Mouse (Mus musculus) liver, postnatal 0 days (tissue): ENCODE results near the gene Tmem219.

ENCODE experiments used
- CTCF ChIP-seq: sonication (generic); IDR thresholded peaks from 2 replicates; pipeline ENCODE4 v1.5.1; 2016; ENCODE audit warnings: antibody characterized with exemption, low read depth
- EP300 ChIP-seq: IDR thresholded peaks from 2 replicates; pipeline ENCODE4 v1.6.1; 2016; ENCODE audit warnings: antibody characterized with exemption, low read depth, mild to moderate bottlenecking

DNA sequence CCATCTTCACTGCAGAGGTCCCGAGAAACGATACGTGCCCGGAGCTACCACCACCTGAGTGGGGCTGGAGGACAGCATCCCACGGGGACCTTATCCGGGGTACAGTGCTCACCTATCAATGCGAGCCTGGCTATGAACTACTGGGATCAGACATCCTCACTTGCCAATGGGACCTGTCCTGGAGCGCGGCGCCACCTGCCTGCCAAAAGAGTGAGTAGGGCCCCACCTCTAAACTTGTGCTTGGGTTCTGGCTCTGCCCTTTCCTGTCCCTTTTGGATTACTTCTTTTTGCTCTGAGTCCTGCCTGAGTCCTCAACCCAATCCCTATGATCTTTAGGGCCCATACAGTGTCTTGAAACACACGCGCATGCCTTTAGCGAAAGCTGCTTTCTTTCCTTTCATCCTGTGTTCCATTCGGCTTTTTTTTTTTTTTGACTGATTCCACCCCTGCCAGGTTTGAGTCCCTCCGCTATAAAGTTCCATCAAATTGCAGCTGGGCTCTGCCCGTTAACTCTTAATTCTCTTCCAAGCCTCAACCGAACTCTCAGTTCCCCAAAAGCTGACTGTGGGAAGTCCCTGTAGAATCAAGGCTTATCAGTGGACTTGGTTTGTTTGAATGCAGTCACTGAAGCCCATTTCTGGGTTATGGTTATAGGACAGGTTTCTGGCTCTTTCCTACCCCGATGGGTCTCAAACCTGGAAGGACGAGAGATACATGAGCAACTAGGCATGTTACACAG, 41.0 kb upstream of the Tmem219 start:
- TF ChIP-seq CTCF (peak; percentile 75), EP300 (no peak)
